Mouse (Mus musculus) brain, embryonic 14.5 days (tissue): ENCODE measurements around the gene Aox2.

Experiments
- CTCF ChIP-seq: fragments of 200-500 bp; IDR thresholded peaks from 2 replicates; pipeline ENCODE4 v1.5.1; 2012; ENCODE audit warnings: inconsistent platforms, mild to moderate bottlenecking, moderate library complexity, borderline replicate concordance; ENCODE audit not compliant: insufficient read depth, insufficient read length; ENCODE audit errors: extremely low read depth
- POLR2A ChIP-seq: fragments of 200-500 bp; IDR thresholded peaks from 2 replicates; pipeline ENCODE4 v1.6.1; 2012; ENCODE audit warnings: mild to moderate bottlenecking, inconsistent platforms, borderline replicate concordance; ENCODE audit not compliant: poor library complexity, insufficient read depth, insufficient read length, severe bottlenecking; ENCODE audit errors: extremely low read depth

GRCm38 (mm10) chr1:58422879-58423278, 144.8 kb downstream of the Aox2 start:
- TF ChIP-seq POLR2A (no peak), CTCF (no peak)
